Mouse (Mus musculus): ENCODE data around the gene Zfp541. TPM values are rescaled to one million over a fixed set of nuclear protein-coding genes. Genes with fewer than 3 reads are reported as not detected.
A peak's percentile ranks its signal among the peaks of the same experiment; 100 is the strongest.

Zfp541 gene
- total and polyA plus RNA-seq, 3 experiments = 0.01 TPM; not detected in 2

GRCm38 (mm10) chr7:16046101-16046480, 15.5 kb upstream of the Zfp541 start (continued):
- TF ChIP-seq CTCF (IDR thresholded peaks at IDR 0.05 in 2 of 3, conservative IDR thresholded peaks at IDR 0.05 in 1 of 3; ENCODE audit: control insufficient read depth in 1 of 3, insufficient read depth in 1 of 3, low read depth in 2 of 3, low read length in 3 of 3, poor library complexity in 1 of 3, severe bottlenecking in 1 of 3) (no peak), GATA1 (IDR thresholded peaks at IDR 0.05; ENCODE audit: low read depth, low read length) (peak; percentile 50; the same call in 1 of the 2 replicates), NELFE (IDR thresholded peaks at IDR 0.05; ENCODE audit: low read depth, low read length) (peak; percentile 51; the same call in 1 of the 2 replicates), CHD1 (IDR thresholded peaks at IDR 0.05; ENCODE audit: low read depth, low read length) (no peak), POLR2AphosphoS2 (IDR thresholded peaks at IDR 0.05; ENCODE audit: low read length) (no peak), SMC3 (IDR thresholded peaks at IDR 0.05; ENCODE audit: low read depth, low read length) (no peak), TCF12 (IDR thresholded peaks at IDR 0.05; ENCODE audit: low read depth, low read length) (peak; percentile 44), MYC (IDR thresholded peaks at IDR 0.05; ENCODE audit: low read depth, low read length) (peak; percentile 35; the same call in 1 of the 2 replicates), JUND (IDR thresholded peaks at IDR 0.05; ENCODE audit: low read depth, low read length) (no peak), MAZ (IDR thresholded peaks at IDR 0.05; ENCODE audit: low read depth, low read length) (peak; percentile 88; the same call in 1 of the 2 replicates), KAT2A (conservative IDR thresholded peaks at IDR 0.05; ENCODE audit: low read depth, low read length) (no peak)

- no peaks in the 10 kb centered on the region for H3K9me3 ChIP-seq (replicated peaks; ENCODE audit: insufficient read depth, low read length)
- peak overlapping the region; percentile 64 to 83 for H3K4me3 ChIP-seq (ENCODE audit: control insufficient read depth in 1 of 2, insufficient read depth in 1 of 2, low read depth in 2 of 2, low read length in 2 of 2)
- peak overlapping the region; percentile 77 for H3K9ac ChIP-seq (ENCODE audit: control insufficient read depth, low read depth, low read length, poor library complexity, severe bottlenecking)
- peaks cover 0 to 21% of the 10 kb centered on the region in 2 experiments; a peak in 2 of 4 replicates for H3K36me3 ChIP-seq (ENCODE audit: control insufficient read depth in 1 of 2, insufficient read depth in 2 of 2, low read length in 2 of 2)
- H3K4me1 ChIP-seq (ENCODE audit: control insufficient read depth in 1 of 2, insufficient read depth in 2 of 2, low read length in 2 of 2) = peaks cover 5 to 34% of the 10 kb centered on the region in 2 experiments
- 0 out of 2 replicates have a peak, but pooled peaks have one; percentile 11 for TF ChIP-seq SIN3A (IDR thresholded peaks at IDR 0.05; ENCODE audit: low read length)
- peak; percentile 0 to 1; a peak in 1 of 4 replicates for TF ChIP-seq POLR2A (IDR thresholded peaks at IDR 0.05; ENCODE audit: control insufficient read depth in 1 of 2, insufficient read depth in 1 of 2, low read depth in 1 of 2, low read length in 2 of 2, poor library complexity in 1 of 2)
- 0 out of 2 replicates have a peak, but pooled peaks have one; percentile 1 for TF ChIP-seq NELFE (IDR thresholded peaks at IDR 0.05; ENCODE audit: low read depth, low read length)
- no peak for TF ChIP-seq E2F4 (IDR thresholded peaks at IDR 0.05; ENCODE audit: borderline replicate concordance, low read depth, low read length)
- TF ChIP-seq UBTF (IDR thresholded peaks at IDR 0.05; ENCODE audit: borderline replicate concordance, insufficient read depth, low read depth, low read length) = 0 out of 2 replicates have a peak, but pooled peaks have one; percentile 46
- TF ChIP-seq USF1 (IDR thresholded peaks at IDR 0.05; ENCODE audit: low read depth, low read length) = no peak
- H3K27ac ChIP-seq (ENCODE audit: control insufficient read depth, low read depth, low read length) = peak overlapping the region; percentile 84
- peaks cover 52% of the 10 kb centered on the region for H3K79me2 ChIP-seq (ENCODE audit: control insufficient read depth, insufficient read depth, low read length, poor library complexity)
- DNase-seq (ENCODE audit: low read depth, low spot score) = peak; percentile 77
- no peaks in the 10 kb centered on the region for H3K27me3 ChIP-seq (ENCODE audit: control insufficient read depth in 1 of 2, insufficient read depth in 2 of 2, low read length in 2 of 2)
Observed at GRCm38 (mm10) chr7:16046481-16047337, 14.9 kb upstream of the Zfp541 start.
